Mouse (Mus musculus) right cerebral cortex, adult 2 months (tissue): ENCODE data around the gene 2410131K14Rik.

Source experiments
- DNase-seq, 2 experiments: peaks; one replicate each; pipeline ENCODE4 v3.0.0; 2021 to 2022; ENCODE audit warnings: low spot score in 2 of 2

Gene 2410131K14Rik

DNA sequence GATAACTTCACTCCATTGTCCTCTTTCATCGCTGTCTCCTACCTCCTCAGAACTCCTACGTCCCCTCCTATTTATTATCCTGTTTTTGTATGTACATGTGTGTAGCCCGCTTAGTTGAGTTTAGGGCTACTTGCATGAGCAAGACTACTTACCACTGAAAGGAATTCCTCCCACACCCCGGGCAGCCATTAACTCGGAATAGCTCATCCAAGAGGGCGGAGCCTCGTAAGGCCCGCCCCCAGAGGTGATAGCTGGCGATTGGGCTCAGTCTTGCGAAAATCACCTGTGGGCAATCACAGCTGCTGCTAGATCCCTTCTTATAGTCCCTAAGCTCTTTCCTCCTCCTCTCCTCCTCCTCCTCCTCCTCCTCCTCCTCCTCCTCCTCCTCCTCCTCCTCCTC, 66.2 kb downstream of the 2410131K14Rik start:
- no peak for DNase-seq

DNA sequence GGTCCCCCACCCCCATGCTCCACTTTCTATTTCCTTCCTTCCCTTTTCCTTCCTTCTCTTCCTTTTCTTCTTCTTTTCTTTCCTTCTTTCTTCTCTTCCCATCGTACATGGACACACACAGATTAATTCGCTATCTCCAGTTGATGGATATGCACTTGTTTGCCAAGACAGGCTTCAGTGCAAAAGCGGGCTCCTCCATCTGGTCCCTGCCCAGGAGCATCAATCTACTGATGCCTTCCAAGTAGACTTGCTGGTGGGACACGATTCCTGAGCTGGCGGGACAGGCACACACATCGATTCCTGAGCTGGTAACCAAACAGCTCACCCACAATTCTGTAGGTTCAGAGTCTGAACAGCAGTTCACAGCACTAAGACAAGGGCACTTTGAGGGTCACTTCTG, 68.7 kb downstream of the 2410131K14Rik start:
- DNase-seq: no peak
